Mouse (Mus musculus) A20 (cell line): ENCODE measurements around the gene Psmc3.
"Not testable (repeated sequence)": the region's sequence is repeated elsewhere in the genome, so short reads cannot be mapped to it uniquely, and the experiment has no call there.

ENCODE experiments used
- DNase-seq: peaks from one replicate; pipeline ENCODE4 v3.0.0-alpha.2; 2011; ENCODE audit warnings: low read depth, low spot score

The Psmc3 gene

GRCm38 (mm10) chr2:91081775-91082695 lies 28.2 kb downstream of the Psmc3 start, which contains the start of gene Spi1:
Gene Spi1, plus strand, starts transcription at chr2:91082390.
- DNase-seq = peak; percentile 33

- DNase-seq = peak; percentile 89
Measured at GRCm38 (mm10) chr2:91082844-91083243, 29.0 kb downstream of the Psmc3 start.

GRCm38 (mm10) chr2:91083366-91083940 lies 29.6 kb downstream of the Psmc3 start:
- DNase-seq = no peak

- no peak for DNase-seq
Measured at GRCm38 (mm10) chr2:91084179-91084820, 30.5 kb downstream of the Psmc3 start.

GRCm38 (mm10) chr2:91085494-91086391 lies 31.9 kb downstream of the Psmc3 start:
- no peak for DNase-seq

- no peak for DNase-seq
Measured at GRCm38 (mm10) chr2:91086392-91087237, 32.8 kb downstream of the Psmc3 start.

GRCm38 (mm10) chr2:91087453-91087852 lies 33.6 kb downstream of the Psmc3 start:
- no peak for DNase-seq

- no peak for DNase-seq
Measured at GRCm38 (mm10) chr2:91088987-91089386, 35.2 kb downstream of the Psmc3 start.

GRCm38 (mm10) chr2:91090208-91090607 lies 36.4 kb downstream of the Psmc3 start:
- no peak for DNase-seq

- DNase-seq = no peak
Measured at GRCm38 (mm10) chr2:91090827-91091226, 37.0 kb downstream of the Psmc3 start.

GRCm38 (mm10) chr2:91096524-91096923 lies 42.7 kb downstream of the Psmc3 start:
- DNase-seq = peak; percentile 90

- no peak for DNase-seq
Measured at GRCm38 (mm10) chr2:91097015-91097414, 43.2 kb downstream of the Psmc3 start.

- DNase-seq = no peak
Measured at GRCm38 (mm10) chr2:91098156-91098555, 44.3 kb downstream of the Psmc3 start.

GRCm38 (mm10) chr2:91101124-91101740 lies 47.4 kb downstream of the Psmc3 start:
- DNase-seq = peak; percentile 85

GRCm38 (mm10) chr2:91108156-91108555 lies 54.3 kb downstream of the Psmc3 start:
- DNase-seq = no peak

- no peak for DNase-seq
Measured at GRCm38 (mm10) chr2:91109241-91109640, 55.4 kb downstream of the Psmc3 start.

- no peak for DNase-seq
Measured at GRCm38 (mm10) chr2:91109807-91110385, 56.1 kb downstream of the Psmc3 start.

- DNase-seq = peak; percentile 32
Measured at GRCm38 (mm10) chr2:91110429-91110828, 56.6 kb downstream of the Psmc3 start.

GRCm38 (mm10) chr2:91111832-91112231 lies 58.0 kb downstream of the Psmc3 start:
- DNase-seq = not testable (repeated sequence)

GRCm38 (mm10) chr2:91112491-91112890 lies 58.7 kb downstream of the Psmc3 start:
- no peak for DNase-seq
